Mouse (Mus musculus): ENCODE data around the gene Igfn1.

GRCm38 (mm10) chr1:135999720-136000287 lies 6.3 kb downstream of the Igfn1 start:
- TF ChIP-seq POLR2A (IDR thresholded peaks at IDR 0.05; ENCODE audit: insufficient read depth, low read length) (no peak), CTCF (IDR thresholded peaks at IDR 0.05; ENCODE audit: low read depth, low read length) (no peak)

Data from ES-Bruce4 (cell line).